8 mouse cellular contexts compared by ENCODE assay signal in the genomic region with DNA sequence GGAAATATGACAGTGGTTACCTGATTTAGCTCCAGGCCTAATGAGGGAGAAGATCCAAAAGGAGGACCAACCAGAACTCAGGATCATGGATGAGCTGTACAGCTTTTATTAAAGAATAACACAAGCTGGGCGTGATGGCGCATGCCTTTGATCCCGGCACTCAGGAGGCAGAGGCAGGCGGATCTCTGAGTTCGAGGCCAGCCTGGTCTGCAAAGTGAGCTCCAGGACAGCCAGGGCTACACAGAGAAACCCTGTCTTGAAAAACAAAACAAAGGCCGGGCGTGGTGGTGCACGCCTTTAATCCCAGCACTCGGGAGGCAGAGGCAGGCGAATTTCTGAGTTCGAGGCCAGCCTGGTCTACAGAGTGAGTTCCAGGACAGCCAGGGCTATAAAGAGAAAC. TPM values are rescaled to one million over a fixed set of nuclear protein-coding genes. Genes with fewer than 3 reads are reported as not detected.
DNase-seq lines count a peak whose midpoint lies in the region; ATAC-seq and TF ChIP-seq lines count a peak whose summit lies in the region.
"Not testable (repeated sequence)": the region's sequence is repeated elsewhere in the genome, so short reads cannot be mapped to it uniquely, and the experiment has no call there.

Gene Atg14, minus strand, starts transcription at position 101 of the 400 bp plus-strand sequence.

- WGBS in embryonic facial prominence, embryonic 10.5 days = 94% methylated on average over 11 of the region's 11 CpGs
- WGBS in forebrain, embryonic 15.5 days = 94% methylated on average over 11 of the region's 11 CpGs
- 93% methylated on average over 11 of the region's 11 CpGs for WGBS in hindbrain, embryonic 11.5 days
- 93% methylated on average over 11 of the region's 11 CpGs for WGBS in kidney, postnatal 0 days
- 92% methylated on average over 11 of the region's 11 CpGs for WGBS in lung, postnatal 0 days
- 96% methylated on average over 11 of the region's 11 CpGs for WGBS in neural tube, embryonic 14.5 days

- TF ChIP-seq CTCF in Patski (IDR thresholded peaks at IDR 0.05); kidney, postnatal 0 days (IDR thresholded peaks at IDR 0.05; ENCODE audit: low read depth); lung, postnatal 0 days (IDR thresholded peaks at IDR 0.05): not testable (repeated sequence)

- not testable (repeated sequence) for H3K27ac ChIP-seq in embryonic facial prominence, embryonic 10.5 days (replicated peaks); forebrain, embryonic 15.5 days (replicated peaks); hindbrain, embryonic 11.5 days (ENCODE audit: low read depth, low read length); kidney, postnatal 0 days; lung, postnatal 0 days (ENCODE audit: low read length); neural tube, embryonic 14.5 days (ENCODE audit: low read depth, low read length)

- not testable (repeated sequence) for TF ChIP-seq EP300 in lung, postnatal 0 days (IDR thresholded peaks at IDR 0.05)

- intact Hi-C loops in left cerebral cortex, postnatal 25 days (cut with DNase I) = not testable (repeated sequence)

- not testable (repeated sequence) for H3K4me3 ChIP-seq in embryonic facial prominence, embryonic 10.5 days; forebrain, embryonic 15.5 days; hindbrain, embryonic 11.5 days (ENCODE audit: low read depth, low read length); kidney, postnatal 0 days (replicated peaks; ENCODE audit: low read depth, low read length); lung, postnatal 0 days (ENCODE audit: low read depth, low read length); neural tube, embryonic 14.5 days (ENCODE audit: low read depth, low read length)

- not testable (repeated sequence) for H3K36me3 ChIP-seq in embryonic facial prominence, embryonic 10.5 days (replicated peaks); forebrain, embryonic 15.5 days; hindbrain, embryonic 11.5 days (ENCODE audit: control insufficient read depth, insufficient read depth, low read length); kidney, postnatal 0 days (ENCODE audit: insufficient read depth, low read length); lung, postnatal 0 days (ENCODE audit: insufficient read depth, low read length); neural tube, embryonic 14.5 days (ENCODE audit: control insufficient read depth, insufficient read depth, low read length)

- not testable (repeated sequence) for H3K4me1 ChIP-seq in embryonic facial prominence, embryonic 10.5 days; hindbrain, embryonic 11.5 days (replicated peaks; ENCODE audit: control insufficient read depth, insufficient read depth, low read length); kidney, postnatal 0 days (replicated peaks; ENCODE audit: insufficient read depth, low read length); lung, postnatal 0 days (ENCODE audit: insufficient read depth, low read depth, low read length); neural tube, embryonic 14.5 days (ENCODE audit: control insufficient read depth, insufficient read depth, low read length)
- H3K4me1 ChIP-seq in forebrain, embryonic 15.5 days = peaks cover 14% of the 10 kb centered on the region

- in situ Hi-C loops in Patski (cut with MboI; ENCODE audit: low pct_unique_long_range_greater_than_20kb) = not testable (repeated sequence)

- CTCF ChIA-PET in Patski (lab: Charles Lee) = not testable (repeated sequence)

- H3K4me2 ChIP-seq in forebrain, embryonic 15.5 days (replicated peaks); hindbrain, embryonic 11.5 days (replicated peaks; ENCODE audit: low read depth, low read length); kidney, postnatal 0 days (ENCODE audit: low read length); lung, postnatal 0 days (replicated peaks; ENCODE audit: low read depth, low read length); neural tube, embryonic 14.5 days (ENCODE audit: low read depth, low read length): not testable (repeated sequence)

- POLR2A ChIA-PET in Patski (lab: Charles Lee) = not testable (repeated sequence)

- not testable (repeated sequence) for H3K9me3 ChIP-seq in embryonic facial prominence, embryonic 10.5 days; forebrain, embryonic 15.5 days; hindbrain, embryonic 11.5 days (ENCODE audit: control insufficient read depth, low read length); kidney, postnatal 0 days (replicated peaks; ENCODE audit: low read length); lung, postnatal 0 days (ENCODE audit: low read length); neural tube, embryonic 14.5 days (ENCODE audit: control insufficient read depth, low read length)

- not testable (repeated sequence) for H3K27me3 ChIP-seq in Patski; embryonic facial prominence, embryonic 10.5 days (replicated peaks; ENCODE audit: low read depth, poor library complexity, severe bottlenecking); forebrain, embryonic 15.5 days; hindbrain, embryonic 11.5 days (ENCODE audit: control insufficient read depth, insufficient read depth, low read length); kidney, postnatal 0 days (ENCODE audit: insufficient read depth, low read length); lung, postnatal 0 days (replicated peaks; ENCODE audit: insufficient read depth, low read length); neural tube, embryonic 14.5 days (ENCODE audit: control insufficient read depth, insufficient read depth, low read length)

- ATAC-seq in Patski; forebrain, embryonic 15.5 days (replicated peaks); hindbrain, embryonic 11.5 days (ENCODE audit: low FRiP score); kidney, postnatal 0 days (replicated peaks; ENCODE audit: low FRiP score, low read depth); lung, postnatal 0 days; neural tube, embryonic 14.5 days (ENCODE audit: low read depth): not testable (repeated sequence)

- DNase-seq in Patski (ENCODE audit: low read depth, low spot score); embryonic facial prominence, embryonic 10.5 days (ENCODE audit: low spot score); hindbrain, embryonic 11.5 days (ENCODE audit: low spot score); kidney, postnatal 0 days (ENCODE audit: low spot score); left cerebral cortex, postnatal 25 days (ENCODE audit: low spot score in 2 of 2); lung, postnatal 0 days (ENCODE audit: low spot score): not testable (repeated sequence)

- not testable (repeated sequence) for H3K9ac ChIP-seq in forebrain, embryonic 15.5 days (replicated peaks); hindbrain, embryonic 11.5 days (ENCODE audit: low read depth, low read length); kidney, postnatal 0 days (ENCODE audit: low read depth, low read length); lung, postnatal 0 days (replicated peaks; ENCODE audit: low read depth); neural tube, embryonic 14.5 days (replicated peaks; ENCODE audit: low read depth, low read length)

RNA-seq across cellular contexts. Expression of gene Atg14, which starts in this region (rescaled TPM):
- polyA plus RNA-seq in Patski (2021) = 11.9 TPM
- 18.5 and 19.4 TPM in 2 replicates for polyA plus RNA-seq in embryonic facial prominence, embryonic 10.5 days (2016; fragmentation: Nextera tagmentation; extraction: Ambion mirVana)
- polyA plus RNA-seq in forebrain, embryonic 15.5 days (2015; fragmentation: Nextera tagmentation; extraction: Ambion mirVana) = 21.8 and 22.6 TPM in 2 replicates
- 15.7 and 18.6 TPM in 2 replicates for polyA plus RNA-seq in hindbrain, embryonic 11.5 days (2014; fragmentation: Nextera tagmentation; extraction: Ambion mirVana)
- polyA plus RNA-seq in kidney, postnatal 0 days (2015; fragmentation: Nextera tagmentation; extraction: Ambion mirVana) = 13.8 and 13.9 TPM in 2 replicates
- total RNA-seq in left cerebral cortex, postnatal 25 days (2021) = 10 to 100 TPM; 19.4 to 19.8 TPM
- polyA plus RNA-seq in lung, postnatal 0 days (2015; fragmentation: Nextera tagmentation; extraction: Ambion mirVana) = 11.3 and 11.5 TPM in 2 replicates
- polyA plus RNA-seq in neural tube, embryonic 14.5 days (2014; fragmentation: Nextera tagmentation; extraction: Ambion mirVana) = 18.3 TPM in 2 replicates
